Mouse (Mus musculus): ENCODE results near the gene Scamp5. TPM values are rescaled to one million over a fixed set of nuclear protein-coding genes. Genes with fewer than 3 reads are reported as not detected.

The Scamp5 gene
- polyA plus RNA-seq, 1 experiment from 2014 or later = 3.5 TPM

DNA sequence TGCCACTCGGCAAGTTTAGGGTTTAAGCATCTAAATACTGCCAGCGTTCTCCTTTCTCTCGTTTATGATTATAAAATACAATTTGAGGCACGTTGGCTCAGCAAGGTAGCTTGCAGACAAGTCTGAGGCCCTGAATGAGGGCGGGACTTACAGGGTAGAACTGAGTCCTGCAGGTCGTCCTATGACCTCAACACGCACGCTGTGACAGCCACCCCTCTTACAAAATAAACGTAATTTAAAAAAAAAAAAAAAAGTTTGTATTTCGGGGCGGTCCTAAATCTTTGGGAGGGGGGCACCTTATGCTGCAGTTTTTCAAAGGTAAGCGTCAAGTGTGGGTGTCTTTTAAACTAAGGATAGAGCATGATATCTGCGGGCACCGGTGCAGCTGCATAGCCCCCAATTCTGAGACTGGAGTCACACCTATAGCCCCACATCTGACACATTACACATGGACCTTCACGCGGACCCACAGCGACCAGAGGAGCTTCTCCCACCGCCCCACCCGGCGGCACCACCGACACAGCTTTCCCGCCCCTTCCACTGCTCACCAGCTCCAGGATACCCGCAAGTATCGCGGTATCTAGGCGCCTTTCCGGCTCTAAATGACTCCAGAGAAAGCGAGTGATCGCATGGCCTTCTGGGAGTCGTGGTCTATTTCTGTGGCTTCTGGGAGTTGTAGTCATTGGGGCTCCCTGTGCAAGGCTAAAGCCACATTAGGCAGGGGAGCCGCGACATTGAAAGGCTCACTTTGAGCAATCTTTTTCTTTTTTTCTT, 28.2 kb downstream of the Scamp5 start, which contains the start of gene Ppcdc:
Gene Ppcdc, minus strand, starts transcription at position 603 of the 774 bp plus-strand sequence.
- Histone ChIP-seq H3K4me3 (ENCODE audit: low read depth, low read length) (peak within 1 kb of the TSS; percentile 34), H3K27me3 (replicated peaks; ENCODE audit: insufficient read depth, low read length) (no peaks in the 10 kb centered on the region), H3K27ac (ENCODE audit: low read length) (peak within 1 kb of the TSS; percentile 34), H3K36me3 (ENCODE audit: insufficient read depth, low read length) (no peaks in the 10 kb centered on the region), H3K4me1 (ENCODE audit: insufficient read depth, low read depth, low read length) (peaks cover 5% of the 10 kb centered on the region; the same call in 1 of the 2 replicates), H3K9me3 (ENCODE audit: low read length) (no peaks in the 10 kb centered on the region), H3K9ac (replicated peaks; ENCODE audit: low read depth) (peak within 1 kb of the TSS; percentile 30; the same call in 1 of the 2 replicates), H3K4me2 (replicated peaks; ENCODE audit: low read depth, low read length) (peak within 1 kb of the TSS; percentile 50)
- 2% methylated on average over 32 of the region's 32 CpGs for WGBS
- DNase-seq (ENCODE audit: low spot score) (peak; percentile 98), ATAC-seq (peak; percentile 99)
- TF ChIP-seq EP300 (IDR thresholded peaks at IDR 0.05) (peak; percentile 22; the same call in 1 of the 2 replicates), CTCF (IDR thresholded peaks at IDR 0.05) (peak; percentile 5; the same call in 1 of the 2 replicates)

DNA sequence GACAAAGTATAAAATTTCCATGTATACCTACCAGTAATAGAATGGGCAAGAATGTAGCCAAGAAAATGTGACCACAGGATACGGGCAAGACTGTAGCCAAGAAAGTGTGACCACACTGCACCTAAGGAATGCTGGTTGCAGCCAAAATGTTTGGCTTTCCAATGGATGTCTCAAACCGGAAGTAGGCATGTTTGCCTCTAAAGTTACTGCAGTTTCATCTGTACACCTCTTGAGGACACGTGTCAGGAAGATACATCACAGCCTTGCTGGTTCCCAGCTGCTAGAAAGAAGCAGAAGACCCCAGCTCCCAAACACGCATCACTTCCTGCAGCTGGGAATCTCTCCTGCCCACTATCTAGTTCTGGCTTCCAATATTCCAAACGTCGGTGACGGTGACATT, 28.8 kb downstream of the Scamp5 start:
- TF ChIP-seq CTCF (IDR thresholded peaks at IDR 0.05) = no peak
- no peak for TF ChIP-seq EP300 (IDR thresholded peaks at IDR 0.05)
- WGBS = 28% methylated on average over 7 of the region's 7 CpGs
- ATAC-seq = no peak
- peak overlapping the region; percentile 30; the same call in 1 of the 2 replicates for H3K9ac ChIP-seq (replicated peaks; ENCODE audit: low read depth)
- no peaks in the 10 kb centered on the region for H3K9me3 ChIP-seq (ENCODE audit: low read length)
- 0 out of 2 replicates have a peak overlapping the region, but pooled peaks have one; percentile 34 for H3K27ac ChIP-seq (ENCODE audit: low read length)
- no peaks in the 10 kb centered on the region for H3K36me3 ChIP-seq (ENCODE audit: insufficient read depth, low read length)
- peak overlapping the region; percentile 34; the same call in 1 of the 2 replicates for H3K4me3 ChIP-seq (ENCODE audit: low read depth, low read length)
- peak; percentile 39 for DNase-seq (ENCODE audit: low spot score)
- H3K4me2 ChIP-seq (replicated peaks; ENCODE audit: low read depth, low read length) = peak overlapping the region; percentile 50
- no peaks in the 10 kb centered on the region for H3K27me3 ChIP-seq (replicated peaks; ENCODE audit: insufficient read depth, low read length)
- peaks cover 5% of the 10 kb centered on the region; the same call in 1 of the 2 replicates for H3K4me1 ChIP-seq (ENCODE audit: insufficient read depth, low read depth, low read length)

DNA sequence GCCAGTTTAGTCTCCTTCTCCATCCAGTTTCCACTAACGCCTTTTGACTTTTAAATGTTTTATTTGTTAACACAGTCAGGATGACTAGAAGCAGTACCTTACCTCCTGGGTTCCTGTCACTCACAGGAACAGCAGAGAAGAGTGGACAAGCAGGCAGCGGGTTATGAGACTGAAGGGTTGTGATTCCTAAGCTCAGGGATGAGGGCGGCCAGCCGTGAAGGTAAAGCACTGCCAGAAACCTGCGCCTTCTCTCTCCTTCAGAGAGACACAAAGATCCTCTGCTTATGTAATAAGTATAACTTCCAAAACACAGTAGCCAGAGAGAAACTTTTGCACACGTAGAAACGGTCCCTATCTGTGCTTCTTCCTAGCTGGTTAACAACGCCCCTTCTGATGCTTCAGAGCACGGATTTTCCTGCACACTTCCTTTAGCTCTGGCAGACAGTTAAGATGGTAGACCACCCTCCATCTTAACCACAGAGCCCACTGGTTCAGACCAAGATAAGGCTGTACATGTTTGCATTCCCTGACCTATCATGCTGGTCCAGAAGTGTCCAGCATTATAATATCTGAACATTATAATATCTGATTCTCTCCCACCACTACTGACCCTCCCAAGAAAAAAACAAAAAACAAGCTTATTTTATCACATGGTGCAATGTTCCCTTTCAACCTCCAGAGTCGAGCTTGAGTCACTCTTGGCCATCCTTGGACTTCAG, 29.8 kb downstream of the Scamp5 start:
- 68% methylated on average over 10 of the region's 10 CpGs for WGBS
- H3K27ac ChIP-seq (ENCODE audit: low read length) = no peak overlapping the region

GRCm38 (mm10) chr9:57436166-57436565, 31.7 kb downstream of the Scamp5 start:
- no peak overlapping the region for H3K4me3 ChIP-seq (ENCODE audit: low read depth, low read length)
- H3K27ac ChIP-seq (ENCODE audit: low read length) = no peak overlapping the region
- peaks cover 5% of the 10 kb centered on the region; the same call in 1 of the 2 replicates for H3K4me1 ChIP-seq (ENCODE audit: insufficient read depth, low read depth, low read length)
- DNase-seq (ENCODE audit: low spot score) (no peak), ATAC-seq (no peak)
- H3K36me3 ChIP-seq (ENCODE audit: insufficient read depth, low read length) = no peaks in the 10 kb centered on the region
- H3K4me2 ChIP-seq (replicated peaks; ENCODE audit: low read depth, low read length) = no peak overlapping the region
- H3K27me3 ChIP-seq (replicated peaks; ENCODE audit: insufficient read depth, low read length) = no peaks in the 10 kb centered on the region
- no peak overlapping the region for H3K9ac ChIP-seq (replicated peaks; ENCODE audit: low read depth)
- whole genome bisulfite sequencing = 74% methylated on average over 5 of the region's 5 CpGs
- TF ChIP-seq EP300 (IDR thresholded peaks at IDR 0.05) (no peak), CTCF (IDR thresholded peaks at IDR 0.05) (no peak)
- H3K9me3 ChIP-seq (ENCODE audit: low read length) = no peaks in the 10 kb centered on the region

More for the DNA sequence above, 29.8 kb downstream of the Scamp5 start:
- Histone ChIP-seq H3K36me3 (ENCODE audit: insufficient read depth, low read length) (no peaks in the 10 kb centered on the region), H3K27me3 (replicated peaks; ENCODE audit: insufficient read depth, low read length) (no peaks in the 10 kb centered on the region), H3K9ac (replicated peaks; ENCODE audit: low read depth) (no peak overlapping the region), H3K4me1 (ENCODE audit: insufficient read depth, low read depth, low read length) (peaks cover 5% of the 10 kb centered on the region; the same call in 1 of the 2 replicates), H3K9me3 (ENCODE audit: low read length) (no peaks in the 10 kb centered on the region), H3K4me2 (replicated peaks; ENCODE audit: low read depth, low read length) (no peak overlapping the region), H3K4me3 (ENCODE audit: low read depth, low read length) (no peak overlapping the region)
- TF ChIP-seq EP300 (IDR thresholded peaks at IDR 0.05) (no peak), CTCF (IDR thresholded peaks at IDR 0.05) (no peak)
- no peak for DNase-seq (ENCODE audit: low spot score)
- ATAC-seq = no peak

DNA sequence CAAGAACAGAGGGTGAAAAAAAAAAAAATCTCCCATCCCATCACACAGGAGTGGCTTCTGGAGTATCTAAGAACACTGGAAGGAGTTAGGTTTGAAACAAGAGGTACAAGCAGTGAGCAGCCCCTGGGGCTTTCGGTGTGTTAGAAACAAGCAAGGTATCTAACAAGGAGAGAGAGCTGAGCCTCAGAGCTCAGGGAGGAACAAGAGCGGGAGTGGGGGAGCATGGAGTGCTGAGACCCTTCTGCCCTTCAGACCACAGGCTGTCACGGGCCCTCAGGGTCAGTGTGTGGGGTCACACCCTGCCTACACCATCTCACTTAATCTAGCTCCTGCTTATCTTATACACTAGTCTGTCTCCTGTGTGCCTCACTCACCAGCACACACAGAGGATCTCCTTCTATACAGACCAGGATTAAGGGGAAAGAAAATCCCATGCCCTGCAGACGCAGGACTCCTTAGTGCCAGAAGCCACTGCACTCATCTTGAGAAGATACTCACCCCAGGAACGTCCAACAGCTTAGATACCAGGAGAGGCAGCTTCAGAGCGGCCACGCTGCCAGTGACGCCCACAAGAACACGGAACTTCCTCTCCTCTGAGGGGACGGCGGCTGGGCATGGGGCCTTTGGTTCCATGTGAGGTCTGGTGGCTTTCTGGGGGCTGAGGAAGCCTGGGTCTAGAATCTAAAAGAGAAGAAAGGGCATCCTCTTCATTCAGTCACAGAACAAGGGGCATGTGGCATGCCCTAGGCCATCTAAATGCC, 33.3 kb downstream of the Scamp5 start:
- Histone ChIP-seq H3K4me1 (ENCODE audit: insufficient read depth, low read depth, low read length) (peaks cover 5% of the 10 kb centered on the region; the same call in 1 of the 2 replicates), H3K27ac (ENCODE audit: low read length) (no peak overlapping the region), H3K9ac (replicated peaks; ENCODE audit: low read depth) (no peak overlapping the region), H3K9me3 (ENCODE audit: low read length) (no peaks in the 10 kb centered on the region), H3K27me3 (replicated peaks; ENCODE audit: insufficient read depth, low read length) (no peaks in the 10 kb centered on the region), H3K4me3 (ENCODE audit: low read depth, low read length) (no peak overlapping the region), H3K36me3 (ENCODE audit: insufficient read depth, low read length) (no peaks in the 10 kb centered on the region), H3K4me2 (replicated peaks; ENCODE audit: low read depth, low read length) (no peak overlapping the region)
- ATAC-seq (no peak), DNase-seq (ENCODE audit: low spot score) (no peak)
- no peak for TF ChIP-seq EP300 (IDR thresholded peaks at IDR 0.05)
- TF ChIP-seq CTCF (IDR thresholded peaks at IDR 0.05) = no peak
- WGBS = 81% methylated on average over 11 of the region's 11 CpGs

Measured in lung, postnatal 0 days (tissue).